Mouse (Mus musculus) heart, adult 2 months (tissue): ENCODE measurements at regions not wholly inside any gene's neighbourhood (a gene's known extent, or its start where the extent isn't known, plus 50 kb on each side); places are given as distances from the start of the nearest gene placed in this dataset.

Experiments used
- DNase-seq, 2 experiments: peaks; one replicate each; pipeline ENCODE4 v3.0.0; 2021
- H3K27ac ChIP-seq: fragments of 200-600 bp; 2 replicates; pipeline ENCODE4 v1.8.1; 2022
- H3K27me3 ChIP-seq: fragments of 200-500 bp; 2 replicates; pipeline ENCODE4 v1.6.1; 2012; ENCODE audit warnings: mild to moderate bottlenecking, low read length, inconsistent platforms, mixed read lengths; ENCODE audit not compliant: control insufficient read depth, insufficient read depth
- H3K36me3 ChIP-seq: fragments of 200-500 bp; 2 replicates; pipeline ENCODE4 v1.6.1; 2012; ENCODE audit warnings: low read length, inconsistent platforms; ENCODE audit not compliant: control insufficient read depth, insufficient read depth
- H3K4me1 ChIP-seq: fragments of 200-500 bp; 2 replicates; pipeline ENCODE4 v1.6.1; 2011; ENCODE audit warnings: low read length; ENCODE audit not compliant: control insufficient read depth, insufficient read depth
- H3K4me3 ChIP-seq: fragments of 200-600 bp; 2 replicates; pipeline ENCODE4 v1.8.1; 2022
- H3K79me2 ChIP-seq: fragments of 200-500 bp; replicated peaks from 2 replicates; pipeline ENCODE4 v1.6.1; 2012; ENCODE audit warnings: mild to moderate bottlenecking, inconsistent platforms, low read length, moderate library complexity, mixed read lengths; ENCODE audit not compliant: control insufficient read depth, insufficient read depth
- H3K9ac ChIP-seq: fragments of 200-500 bp; 2 replicates; pipeline ENCODE4 v1.6.1; 2012; ENCODE audit warnings: low read depth, mild to moderate bottlenecking, control low read depth, inconsistent platforms, low read length, mixed read lengths
- CTCF ChIP-seq: fragments of 200-600 bp; IDR thresholded peaks from 2 replicates; pipeline ENCODE4 v1.8.1; 2022; ENCODE audit warnings: antibody characterized with exemption, mild to moderate bottlenecking, moderate library complexity
- EP300 ChIP-seq: fragments of 200-500 bp; IDR thresholded peaks from 2 replicates; pipeline ENCODE4 v1.6.1; 2011; ENCODE audit warnings: low read depth, low read length, control low read depth; ENCODE audit not compliant: insufficient read depth
- POLR2A ChIP-seq: fragments of 200-500 bp; IDR thresholded peaks from 2 replicates; pipeline ENCODE4 v1.6.1; 2011; ENCODE audit warnings: mild to moderate bottlenecking, low read depth, low read length, control low read depth; ENCODE audit not compliant: insufficient read depth
- WGBS: fragments of 180-500 bp; shearing (Covaris S2); methylation state at CpG from one replicate; pipeline ENCODE4 v1.1.7; 2018; 5-methylcytosine and 5-hydroxymethylcytosine counted together
- intact Hi-C: fragments of 180-260 bp; cut with DNase I; formaldehyde crosslinking; loops from one replicate; pipeline ENCODE4 v1.15.1; 2025

- WGBS = 76% methylated on average over 6 of the region's 6 CpGs
- TF ChIP-seq POLR2A = no peak
- TF ChIP-seq CTCF = no peak
- TF ChIP-seq EP300 = no peak
- Histone ChIP-seq H3K4me1 (no peaks in the 10 kb centered on the region), H3K4me3 (no peak overlapping the region), H3K9ac (no peak overlapping the region), H3K27ac (no peak overlapping the region), H3K79me2 (no peaks in the 10 kb centered on the region), H3K27me3 (no peaks in the 10 kb centered on the region), H3K36me3 (no peaks in the 10 kb centered on the region)
- no peak for DNase-seq
- intact Hi-C loops = no loop called here
Observed at GRCm38 (mm10) chr5:74903711-74904110, 140.9 kb downstream of the Chic2 start.

GRCm38 (mm10) chr5:74897133-74897532 lies 147.4 kb downstream of the Chic2 start:
- Histone ChIP-seq H3K9ac (no peak overlapping the region), H3K4me1 (no peaks in the 10 kb centered on the region), H3K36me3 (no peaks in the 10 kb centered on the region), H3K27me3 (no peaks in the 10 kb centered on the region), H3K27ac (peak overlapping the region; percentile 40), H3K79me2 (no peaks in the 10 kb centered on the region), H3K4me3 (no peak overlapping the region)
- intact Hi-C loops = no loop called here
- 62% methylated on average over 8 of the region's 8 CpGs for WGBS
- TF ChIP-seq POLR2A (no peak), CTCF (no peak), EP300 (no peak)
- DNase-seq = peak; percentile 37 to 59

DNA sequence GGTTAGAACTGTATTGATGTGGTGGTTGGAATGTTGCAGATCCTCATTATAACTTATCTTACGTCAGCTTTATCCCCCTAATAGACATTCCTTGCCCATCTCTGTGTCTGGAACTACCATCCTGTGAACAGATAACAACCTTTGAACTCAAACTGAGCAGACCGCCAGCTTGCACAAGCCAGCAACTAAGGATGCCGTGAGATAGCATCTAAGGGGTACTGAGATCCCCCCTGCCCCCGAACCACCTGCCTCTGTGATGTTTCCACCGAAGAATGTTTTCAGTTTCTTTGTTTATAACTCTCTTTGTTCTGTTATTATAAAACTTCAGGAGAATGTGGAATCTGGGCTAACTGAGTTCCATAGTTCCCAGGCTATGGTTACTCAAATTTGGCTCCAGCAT lies 151.3 kb downstream of the Chic2 start:
- no peak overlapping the region for H3K9ac ChIP-seq
- intact Hi-C loops = no loop called here
- H3K79me2 ChIP-seq = no peaks in the 10 kb centered on the region
- H3K27me3 ChIP-seq = no peaks in the 10 kb centered on the region
- 77% methylated on average over 5 of the region's 5 CpGs for WGBS
- no peak for DNase-seq
- H3K4me1 ChIP-seq = no peaks in the 10 kb centered on the region
- no peak overlapping the region for H3K27ac ChIP-seq
- no peak overlapping the region for H3K4me3 ChIP-seq
- no peaks in the 10 kb centered on the region for H3K36me3 ChIP-seq
- no peak for TF ChIP-seq EP300
- no peak for TF ChIP-seq CTCF
- TF ChIP-seq POLR2A = no peak

DNA sequence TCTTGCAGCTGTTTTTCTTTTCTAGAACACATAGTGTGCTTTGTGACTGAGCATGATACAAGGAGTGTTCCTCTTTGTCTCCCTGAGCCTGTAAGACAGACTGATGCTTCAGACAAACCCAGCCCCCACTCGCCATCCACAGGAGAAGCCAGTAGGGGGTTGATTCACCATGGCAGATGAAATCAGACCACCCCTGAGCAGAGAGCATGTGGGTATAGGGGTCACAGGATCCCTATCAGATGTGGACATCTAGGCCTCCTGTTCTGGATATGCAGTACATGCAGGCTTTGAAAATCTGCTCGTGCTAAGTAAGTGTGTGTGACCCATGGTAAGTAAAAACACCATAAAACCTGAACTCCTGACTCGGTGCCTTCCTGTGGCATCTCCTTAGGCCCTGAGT lies 153.0 kb downstream of the Chic2 start:
- H3K79me2 ChIP-seq = no peaks in the 10 kb centered on the region
- no peaks in the 10 kb centered on the region for H3K36me3 ChIP-seq
- H3K4me1 ChIP-seq = no peaks in the 10 kb centered on the region
- H3K27ac ChIP-seq = no peak overlapping the region
- H3K4me3 ChIP-seq = no peak overlapping the region
- DNase-seq = no peak
- WGBS = 81% methylated on average over 3 of the region's 3 CpGs
- H3K9ac ChIP-seq = no peak overlapping the region
- TF ChIP-seq EP300 = no peak
- no peaks in the 10 kb centered on the region for H3K27me3 ChIP-seq
- intact Hi-C loops = no loop called here

DNA sequence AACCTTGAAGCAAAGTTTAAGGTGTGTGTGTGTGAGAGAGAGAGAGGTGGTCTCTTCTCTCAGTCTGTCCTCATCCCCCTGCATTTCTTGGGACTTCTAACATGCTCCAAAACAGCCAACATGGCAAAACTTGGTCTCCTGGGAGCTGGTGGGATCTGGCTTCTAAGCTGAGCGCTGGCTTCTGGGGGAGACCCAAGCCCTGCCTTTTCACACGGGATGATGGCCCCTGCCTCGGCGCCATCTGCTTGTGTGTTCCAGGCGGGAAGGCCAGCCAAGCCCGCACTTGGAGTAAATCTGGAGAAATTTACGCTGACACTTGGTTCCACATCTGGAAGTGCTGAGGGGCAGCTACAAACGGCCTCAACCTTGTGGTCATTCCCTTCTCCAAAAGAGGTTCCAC lies 155.6 kb downstream of the Chic2 start:
- peak in 1 of 2 experiments; percentile 27 for DNase-seq
- Histone ChIP-seq H3K36me3 (no peaks in the 10 kb centered on the region), H3K79me2 (no peaks in the 10 kb centered on the region), H3K4me3 (no peak overlapping the region), H3K27ac (peak overlapping the region; percentile 9; the same call in 1 of the 2 replicates), H3K4me1 (no peaks in the 10 kb centered on the region), H3K27me3 (no peaks in the 10 kb centered on the region), H3K9ac (no peak overlapping the region)
- intact Hi-C loops = no loop called here
- TF ChIP-seq EP300 = no peak
- no peak for TF ChIP-seq CTCF
- no peak for TF ChIP-seq POLR2A
- WGBS = 75% methylated on average over 8 of the region's 8 CpGs

DNA sequence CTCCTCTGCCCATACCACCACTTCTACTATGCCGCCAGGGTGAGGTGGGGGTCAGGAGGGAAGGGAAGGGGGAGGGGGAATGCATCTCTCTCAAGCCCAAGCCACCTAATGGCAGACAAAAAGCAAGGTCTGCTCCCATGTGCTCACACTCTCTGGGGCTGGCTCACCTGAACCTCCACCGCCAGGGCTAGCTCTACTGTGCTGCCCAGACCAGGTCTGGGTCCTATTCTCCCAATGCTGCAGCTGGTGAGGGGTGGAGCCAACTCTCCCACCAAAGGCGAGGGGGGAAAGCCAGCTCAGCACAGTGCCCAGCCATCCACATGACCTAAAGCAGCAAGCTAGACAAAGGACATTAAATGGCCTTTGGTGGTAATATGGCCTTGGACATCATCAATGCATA lies 158.6 kb downstream of the Chic2 start:
- Histone ChIP-seq H3K36me3 (no peaks in the 10 kb centered on the region), H3K9ac (no peak overlapping the region), H3K27me3 (no peaks in the 10 kb centered on the region), H3K4me3 (no peak overlapping the region), H3K27ac (no peak overlapping the region), H3K79me2 (no peaks in the 10 kb centered on the region), H3K4me1 (no peaks in the 10 kb centered on the region)
- WGBS = 93% methylated on average over 3 of the region's 3 CpGs
- no peak for TF ChIP-seq CTCF
- no peak for TF ChIP-seq EP300
- TF ChIP-seq POLR2A = no peak
- DNase-seq = no peak
- intact Hi-C loops = no loop called here

DNA sequence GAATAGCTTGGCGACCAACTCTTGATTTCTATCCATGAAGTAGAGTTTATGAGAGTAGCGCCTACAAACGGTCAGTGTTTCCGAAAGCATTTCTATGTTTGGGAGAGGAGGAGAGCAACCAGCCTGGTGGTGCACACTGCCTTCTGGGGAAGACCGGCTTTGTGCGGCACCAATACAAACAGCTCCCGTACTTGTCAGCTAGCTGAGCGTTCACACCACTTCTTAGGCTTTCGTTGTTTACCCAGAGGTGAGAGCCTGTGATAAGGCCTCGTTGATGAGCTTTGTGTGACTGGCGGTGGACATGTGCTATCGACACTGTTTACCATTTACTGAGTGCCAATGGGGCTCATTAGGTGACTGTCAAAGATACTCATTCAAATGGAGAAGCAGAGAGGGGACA lies 162.0 kb downstream of the Chic2 start:
- H3K27ac ChIP-seq = no peak overlapping the region
- H3K4me3 ChIP-seq = no peak overlapping the region
- H3K36me3 ChIP-seq = no peaks in the 10 kb centered on the region
- TF ChIP-seq EP300 (no peak), POLR2A (no peak), CTCF (no peak)
- no peak overlapping the region for H3K9ac ChIP-seq
- intact Hi-C loops = no loop called here
- 60% methylated on average over 12 of the region's 12 CpGs for WGBS
- H3K79me2 ChIP-seq = no peaks in the 10 kb centered on the region
- no peak for DNase-seq
- H3K27me3 ChIP-seq = no peaks in the 10 kb centered on the region
- H3K4me1 ChIP-seq = no peaks in the 10 kb centered on the region
